Mouse (Mus musculus) intestine, embryonic 15.5 days (tissue): ENCODE data around the gene Itgb5. TPM values are rescaled to one million over a fixed set of nuclear protein-coding genes. Genes with fewer than 3 reads are reported as not detected.

Source experiments
- ATAC-seq: fragments of 200-750 bp; cut with Nextera tagmentation; 2 replicates; pipeline ENCODE4 v1.8.0; 2017; ENCODE audit warnings: moderate TSS enrichment, moderate library complexity
- H3K27ac ChIP-seq: fragments of 300-500 bp; sonication (generic); 2 replicates; pipeline ENCODE4 v1.5.1; 2015; ENCODE audit warnings: mild to moderate bottlenecking, inconsistent platforms
- H3K27me3 ChIP-seq: fragments of 300-500 bp; sonication (generic); replicated peaks from 2 replicates; pipeline ENCODE4 v1.6.1; 2015; ENCODE audit warnings: inconsistent platforms
- H3K36me3 ChIP-seq: fragments of 300-500 bp; sonication (generic); 2 replicates; pipeline ENCODE4 v1.6.1; 2015; ENCODE audit warnings: inconsistent platforms
- H3K4me1 ChIP-seq: fragments of 300-500 bp; sonication (generic); replicated peaks from 2 replicates; pipeline ENCODE4 v1.6.1; 2015; ENCODE audit warnings: inconsistent platforms
- H3K4me2 ChIP-seq: fragments of 300-500 bp; sonication (generic); replicated peaks from 2 replicates; pipeline ENCODE4 v1.6.1; 2015; ENCODE audit warnings: mild to moderate bottlenecking, inconsistent platforms
- H3K4me3 ChIP-seq: fragments of 300-500 bp; sonication (generic); replicated peaks from 2 replicates; pipeline ENCODE4 v1.5.1; 2015; ENCODE audit warnings: inconsistent platforms
- H3K9ac ChIP-seq: fragments of 300-500 bp; sonication (generic); 2 replicates; pipeline ENCODE4 v1.6.1; 2015; ENCODE audit warnings: inconsistent platforms
- H3K9me3 ChIP-seq: fragments of 300-500 bp; sonication (generic); 2 replicates; pipeline ENCODE4 v1.6.1; 2016; ENCODE audit warnings: inconsistent platforms
- WGBS: fragments of 180-500 bp; shearing (Covaris S2); methylation state at CpG from one replicate; pipeline ENCODE4 v1.1.7; 2015; 5-methylcytosine and 5-hydroxymethylcytosine counted together
- polyA plus RNA-seq: library from polyadenylated mRNA; unstranded; fragments of >200 nt; fragmentation: Nextera tagmentation; extraction: Ambion mirVana; gene quantifications from 2 replicates; pipeline ENCODE4 v1.2.1, GENCODE M21; 2015

Gene Itgb5
- polyA plus RNA-seq, 1 experiment from 2014 or later: 36.1 TPM

GRCm38 (mm10) chr16:33939133-33939531 is 109.7 kb downstream of the Itgb5 start:
- peaks cover 51% of the 10 kb centered on the region for H3K4me1 ChIP-seq
- no peaks in the 10 kb centered on the region for H3K36me3 ChIP-seq
- H3K4me2 ChIP-seq: no peak overlapping the region
- no peak overlapping the region for H3K9ac ChIP-seq
- H3K27ac ChIP-seq: no peak overlapping the region
- no peaks in the 10 kb centered on the region for H3K9me3 ChIP-seq
- no peaks in the 10 kb centered on the region for H3K27me3 ChIP-seq
- 79% methylated on average over 2 of the region's 2 CpGs for WGBS
- no peak overlapping the region for H3K4me3 ChIP-seq
- ATAC-seq: no peak

GRCm38 (mm10) chr16:33939636-33940035 is 110.2 kb downstream of the Itgb5 start:
- ATAC-seq: no peak
- 37% methylated on average over 9 of the region's 9 CpGs for WGBS
- no peaks in the 10 kb centered on the region for H3K36me3 ChIP-seq
- no peak overlapping the region for H3K27ac ChIP-seq
- H3K9ac ChIP-seq: no peak overlapping the region
- H3K9me3 ChIP-seq: no peaks in the 10 kb centered on the region
- no peaks in the 10 kb centered on the region for H3K27me3 ChIP-seq
- H3K4me2 ChIP-seq: no peak overlapping the region
- H3K4me3 ChIP-seq: no peak overlapping the region
- peaks cover 48% of the 10 kb centered on the region for H3K4me1 ChIP-seq

- H3K27ac ChIP-seq: no peak overlapping the region
- H3K9me3 ChIP-seq: no peaks in the 10 kb centered on the region
- H3K27me3 ChIP-seq: no peaks in the 10 kb centered on the region
- no peak overlapping the region for H3K4me3 ChIP-seq
- no peak for ATAC-seq
- WGBS: 70% methylated on average over 5 of the region's 5 CpGs
- H3K4me2 ChIP-seq: no peak overlapping the region
- peaks cover 50% of the 10 kb centered on the region for H3K4me1 ChIP-seq
- no peaks in the 10 kb centered on the region for H3K36me3 ChIP-seq
- H3K9ac ChIP-seq: no peak overlapping the region
These were observed 110.6 kb downstream of the Itgb5 start for GRCm38 (mm10) chr16:33940095-33940494.

GRCm38 (mm10) chr16:33941271-33941781 is 111.9 kb downstream of the Itgb5 start:
- H3K36me3 ChIP-seq: no peaks in the 10 kb centered on the region
- ATAC-seq: peak; percentile 34
- H3K9me3 ChIP-seq: no peaks in the 10 kb centered on the region
- H3K27me3 ChIP-seq: no peaks in the 10 kb centered on the region
- no peak overlapping the region for H3K4me2 ChIP-seq
- peak overlapping the region; percentile 56 for H3K27ac ChIP-seq
- H3K4me1 ChIP-seq: peaks cover 57% of the 10 kb centered on the region
- H3K9ac ChIP-seq: no peak overlapping the region
- no peak overlapping the region for H3K4me3 ChIP-seq
- WGBS: 36% methylated on average over 11 of the region's 11 CpGs

- H3K27me3 ChIP-seq: no peaks in the 10 kb centered on the region
These were observed 112.9 kb downstream of the Itgb5 start for GRCm38 (mm10) chr16:33942341-33942740.

GRCm38 (mm10) chr16:33943388-33943787 is 113.9 kb downstream of the Itgb5 start:
- Histone ChIP-seq H3K4me1 (peaks cover 53% of the 10 kb centered on the region), H3K27ac (no peak overlapping the region), H3K4me3 (no peak overlapping the region), H3K9ac (no peak overlapping the region), H3K9me3 (no peaks in the 10 kb centered on the region), H3K4me2 (no peak overlapping the region), H3K27me3 (no peaks in the 10 kb centered on the region), H3K36me3 (no peaks in the 10 kb centered on the region)
- no peak for ATAC-seq
- WGBS: 96% methylated on average over 6 of the region's 6 CpGs

More at GRCm38 (mm10) chr16:33942341-33942740, 112.9 kb downstream of the Itgb5 start:
- no peak overlapping the region for H3K4me2 ChIP-seq
- H3K36me3 ChIP-seq: no peaks in the 10 kb centered on the region
- 0 out of 2 replicates have a peak overlapping the region, but pooled peaks have one; percentile 23 for H3K27ac ChIP-seq
- no peak overlapping the region for H3K9ac ChIP-seq
- peaks cover 57% of the 10 kb centered on the region for H3K4me1 ChIP-seq
- no peak for ATAC-seq
- H3K4me3 ChIP-seq: no peak overlapping the region
- H3K9me3 ChIP-seq: no peaks in the 10 kb centered on the region
- 64% methylated on average over 11 of the region's 11 CpGs for WGBS

- Histone ChIP-seq H3K4me2 (no peak overlapping the region), H3K36me3 (no peaks in the 10 kb centered on the region), H3K27ac (no peak overlapping the region), H3K4me3 (no peak overlapping the region), H3K27me3 (no peaks in the 10 kb centered on the region), H3K9me3 (no peaks in the 10 kb centered on the region), H3K9ac (no peak overlapping the region), H3K4me1 (peaks cover 46% of the 10 kb centered on the region)
- WGBS: 75% methylated on average over 4 of the region's 4 CpGs
- ATAC-seq: no peak
These were observed 114.7 kb downstream of the Itgb5 start for GRCm38 (mm10) chr16:33944126-33944525.

- 30% methylated on average over 6 of the region's 6 CpGs for WGBS
- no peaks in the 10 kb centered on the region for H3K27me3 ChIP-seq
- ATAC-seq: no peak
- no peak overlapping the region for H3K9ac ChIP-seq
- H3K4me3 ChIP-seq: no peak overlapping the region
- peaks cover 41% of the 10 kb centered on the region for H3K4me1 ChIP-seq
- H3K36me3 ChIP-seq: no peaks in the 10 kb centered on the region
- H3K4me2 ChIP-seq: no peak overlapping the region
- H3K9me3 ChIP-seq: no peaks in the 10 kb centered on the region
- H3K27ac ChIP-seq: 0 out of 2 replicates have a peak overlapping the region, but pooled peaks have one; percentile 27
These were observed 115.3 kb downstream of the Itgb5 start for GRCm38 (mm10) chr16:33944772-33945171.

GRCm38 (mm10) chr16:33946021-33946420 is 116.6 kb downstream of the Itgb5 start:
- Histone ChIP-seq H3K4me1 (peaks cover 33% of the 10 kb centered on the region), H3K9ac (no peak overlapping the region), H3K36me3 (no peaks in the 10 kb centered on the region), H3K27me3 (no peaks in the 10 kb centered on the region), H3K4me2 (no peak overlapping the region), H3K4me3 (no peak overlapping the region), H3K9me3 (no peaks in the 10 kb centered on the region), H3K27ac (no peak overlapping the region)
- 68% methylated on average over 7 of the region's 7 CpGs for WGBS
- no peak for ATAC-seq

- Histone ChIP-seq H3K4me3 (no peak overlapping the region), H3K27ac (no peak overlapping the region), H3K36me3 (no peaks in the 10 kb centered on the region), H3K9me3 (no peaks in the 10 kb centered on the region), H3K4me1 (peaks cover 16% of the 10 kb centered on the region), H3K9ac (no peak overlapping the region), H3K4me2 (no peak overlapping the region), H3K27me3 (no peaks in the 10 kb centered on the region)
- no peak; the same call in 1 of the 2 replicates for ATAC-seq
- 70% methylated on average over 17 of the region's 17 CpGs for WGBS
These were observed 118.5 kb downstream of the Itgb5 start for GRCm38 (mm10) chr16:33947664-33948571.

GRCm38 (mm10) chr16:33950386-33950785 is 120.9 kb downstream of the Itgb5 start:
- no peak overlapping the region for H3K4me3 ChIP-seq
- no peak overlapping the region for H3K27ac ChIP-seq
- H3K9ac ChIP-seq: no peak overlapping the region
- H3K4me1 ChIP-seq: 0 out of 2 replicates have a peak, but pooled peaks cover 4% of the 10 kb centered on the region
- H3K27me3 ChIP-seq: no peaks in the 10 kb centered on the region
- H3K36me3 ChIP-seq: peaks cover 4% of the 10 kb centered on the region; the same call in 1 of the 2 replicates
- WGBS: 77% methylated on average over 6 of the region's 6 CpGs
- H3K4me2 ChIP-seq: no peak overlapping the region
- H3K9me3 ChIP-seq: no peaks in the 10 kb centered on the region
- ATAC-seq: peak; percentile 10

GRCm38 (mm10) chr16:33950830-33951229 is 121.4 kb downstream of the Itgb5 start:
- H3K9me3 ChIP-seq: no peaks in the 10 kb centered on the region
- WGBS: 26% methylated on average over 4 of the region's 4 CpGs
- peak; percentile 84 for ATAC-seq
- H3K9ac ChIP-seq: no peak overlapping the region
- H3K27me3 ChIP-seq: no peaks in the 10 kb centered on the region
- no peak overlapping the region for H3K27ac ChIP-seq
- H3K36me3 ChIP-seq: peaks cover 8% of the 10 kb centered on the region
- no peak overlapping the region for H3K4me2 ChIP-seq
- H3K4me1 ChIP-seq: no peaks in the 10 kb centered on the region
- H3K4me3 ChIP-seq: no peak overlapping the region
